Mouse (Mus musculus): ENCODE results near the gene Fgfrl1.

The Fgfrl1 gene

GRCm38 (mm10) chr5:108692271-108692670, at the start of gene Fgfrl1:
TSS of gene Fgfrl1 (plus strand) at chr5:108692382.
- peak; percentile 78 for DNase-seq

- DNase-seq: no peak
Observed at GRCm38 (mm10) chr5:108643674-108644073, 48.5 kb upstream of the Fgfrl1 start.

GRCm38 (mm10) chr5:108645651-108646342, 46.4 kb upstream of the Fgfrl1 start:
- no peak for DNase-seq

GRCm38 (mm10) chr5:108646343-108646660, 45.9 kb upstream of the Fgfrl1 start:
- no peak for DNase-seq

GRCm38 (mm10) chr5:108647311-108647710, 44.9 kb upstream of the Fgfrl1 start:
- DNase-seq: no peak

- DNase-seq: no peak
Observed at GRCm38 (mm10) chr5:108647820-108648465, 44.2 kb upstream of the Fgfrl1 start.

GRCm38 (mm10) chr5:108648937-108649576, 43.1 kb upstream of the Fgfrl1 start:
- no peak for DNase-seq

GRCm38 (mm10) chr5:108650341-108650740, 41.8 kb upstream of the Fgfrl1 start:
- no peak for DNase-seq

- DNase-seq: no peak
Observed at GRCm38 (mm10) chr5:108651136-108651720, 41.0 kb upstream of the Fgfrl1 start.

GRCm38 (mm10) chr5:108651823-108652222, 40.4 kb upstream of the Fgfrl1 start:
- DNase-seq: peak; percentile 90

- DNase-seq: no peak
Observed at GRCm38 (mm10) chr5:108653341-108653740, 38.8 kb upstream of the Fgfrl1 start.

GRCm38 (mm10) chr5:108654444-108654990, 37.7 kb upstream of the Fgfrl1 start:
- DNase-seq: peak; percentile 79

GRCm38 (mm10) chr5:108655381-108655780, 36.8 kb upstream of the Fgfrl1 start:
- DNase-seq: no peak

- no peak for DNase-seq
Observed at GRCm38 (mm10) chr5:108655891-108656650, 36.1 kb upstream of the Fgfrl1 start.

GRCm38 (mm10) chr5:108657406-108657805, 34.8 kb upstream of the Fgfrl1 start:
- no peak for DNase-seq

GRCm38 (mm10) chr5:108658611-108659010, 33.6 kb upstream of the Fgfrl1 start:
- DNase-seq: no peak

GRCm38 (mm10) chr5:108659698-108660631, 32.2 kb upstream of the Fgfrl1 start, which contains the start of gene Idua:
TSS of gene Idua (plus strand) at chr5:108660331.
- DNase-seq: peak; percentile 70

GRCm38 (mm10) chr5:108660632-108661268, 31.4 kb upstream of the Fgfrl1 start:
- peak; percentile 95 for DNase-seq

- DNase-seq: no peak
Observed at GRCm38 (mm10) chr5:108662772-108663171, 29.4 kb upstream of the Fgfrl1 start.

- DNase-seq: no peak
Observed at GRCm38 (mm10) chr5:108665066-108665465, 27.1 kb upstream of the Fgfrl1 start.

- DNase-seq: no peak
Observed at GRCm38 (mm10) chr5:108667370-108667769, 24.8 kb upstream of the Fgfrl1 start.

All from kidney, adult 9 months (tissue).